Mouse (Mus musculus) left cerebral cortex, postnatal 10 days (tissue): ENCODE measurements around the gene Hsd3b7. TPM values are rescaled to one million over a fixed set of nuclear protein-coding genes. Genes with fewer than 3 reads are reported as not detected.

Experiments used
- DNase-seq, 2 experiments: peaks; one replicate each; pipeline ENCODE4 v3.0.0; 2021 to 2022; ENCODE audit warnings: low spot score in 2 of 2, mixed read lengths in 1 of 2; ENCODE audit errors: extremely low spot score in 1 of 2
- intact Hi-C: fragments of 180-260 bp; cut with DNase I; formaldehyde crosslinking; loops from one replicate; pipeline ENCODE4 v1.15.1; 2025
- total RNA-seq, 2 experiments: library from RNA; stranded (reverse); gene quantifications; 2 replicates each; pipeline ENCODE4 v1.2.3; 2021

The Hsd3b7 gene
- total RNA-seq, 2 experiments from 2014 or later: 2.4 to 4.5 TPM

- DNase-seq: peak; percentile 53 to 90
- intact Hi-C loops: no loop called here
Measured at GRCm38 (mm10) chr7:127842001-127842718, 41.8 kb downstream of the Hsd3b7 start.

- intact Hi-C loops: no loop called here
- DNase-seq: no peak
Measured at GRCm38 (mm10) chr7:127849973-127850875, 49.8 kb downstream of the Hsd3b7 start.

- DNase-seq: no peak
- intact Hi-C loops: no loop called here
Measured at GRCm38 (mm10) chr7:127850906-127851305, 50.5 kb downstream of the Hsd3b7 start.

Other genes with a start within 250 kb of the Hsd3b7 start
- gene Tmem265, start 239.2 kb upstream of the Hsd3b7 start, total RNA-seq: 1 to 10 TPM; 1.8 to 4.9 TPM
- 10 to 100 TPM; 71.4 to 76.7 TPM for gene Phkg2, start 227.3 kb upstream of the Hsd3b7 start, total RNA-seq
- gene Ccdc189, start 212.0 kb upstream of the Hsd3b7 start, total RNA-seq: 1 to 10 TPM; 8.1 to 8.3 TPM
- 10 to 100 TPM; 63.8 to 64.1 TPM for gene Rnf40, start 211.8 kb upstream of the Hsd3b7 start, total RNA-seq
- gene Zfp629, start 184.8 kb upstream of the Hsd3b7 start, total RNA-seq: 10 to 100 TPM; 22.3 to 29.8 TPM
- gene Bcl7c, start 91.7 kb upstream of the Hsd3b7 start, total RNA-seq: 10 to 100 TPM; 55.1 to 55.9 TPM
- gene Ctf1, start 87.9 kb upstream of the Hsd3b7 start, total RNA-seq: 1 to 10 TPM; 2.9 to 4.5 TPM
- not detected for gene Ctf2, start 68.4 kb upstream of the Hsd3b7 start, total RNA-seq
- gene Fbxl19, start 56.1 kb upstream of the Hsd3b7 start, total RNA-seq: 100 to 1,000 TPM in 1 of 2 experiments, 10 to 100 TPM in 1; 99.3 to 107 TPM
- gene Orai3, start 30.8 kb upstream of the Hsd3b7 start, total RNA-seq: 10 to 100 TPM; 17.4 to 19.6 TPM
- gene Setd1a, start 23.9 kb upstream of the Hsd3b7 start, total RNA-seq: 10 to 100 TPM; 35.0 to 40.9 TPM
- 1 to 10 TPM; 3.0 to 4.7 TPM for gene Gm49388, start 15.0 kb upstream of the Hsd3b7 start, total RNA-seq
- 10 to 100 TPM; 48.0 to 52.9 TPM for gene Stx4a, start 23.7 kb downstream of the Hsd3b7 start, total RNA-seq
- 100 to 1,000 TPM; 340 to 347 TPM for gene Stx1b, start 23.9 kb downstream of the Hsd3b7 start, total RNA-seq
- 10 to 100 TPM; 24.7 to 24.8 TPM for gene Zfp646, start 75.6 kb downstream of the Hsd3b7 start, total RNA-seq
- gene Zfp668, start 76.2 kb downstream of the Hsd3b7 start, total RNA-seq: 10 to 100 TPM; 23.3 to 26.0 TPM
- under 1 TPM; 0.49 to 0.73 TPM for gene Prss53, start 90.4 kb downstream of the Hsd3b7 start, total RNA-seq
- gene Gm21974, start 94.8 kb downstream of the Hsd3b7 start, total RNA-seq: not detected
- gene Vkorc1, start 95.0 kb downstream of the Hsd3b7 start, total RNA-seq: 10 to 100 TPM; 23.9 to 24.6 TPM
- 10 to 100 TPM; 43.0 to 43.2 TPM for gene Bckdk, start 103.5 kb downstream of the Hsd3b7 start, total RNA-seq
- 10 to 100 TPM; 24.2 to 26.9 TPM for gene Kat8, start 111.9 kb downstream of the Hsd3b7 start, total RNA-seq
- under 1 TPM; 0.64 to 0.81 TPM for gene Prss8, start 129.5 kb downstream of the Hsd3b7 start, total RNA-seq
- gene Prss36, start 146.1 kb downstream of the Hsd3b7 start, total RNA-seq: 10 to 100 TPM; 12.2 to 14.4 TPM
- gene Fus, start 166.9 kb downstream of the Hsd3b7 start, total RNA-seq: 100 to 1,000 TPM; 387 to 389 TPM
- gene Pycard, start 193.3 kb downstream of the Hsd3b7 start, total RNA-seq: 1 to 10 TPM; 3.7 to 5.5 TPM
- gene Trim72, start 203.3 kb downstream of the Hsd3b7 start, total RNA-seq: under 1 TPM; 0.39 to 0.62 TPM